Mouse (Mus musculus) liver, adult 2 months (tissue): ENCODE results near the gene Lpp.

Experiments used
- CTCF ChIP-seq: fragments of 200-500 bp; IDR thresholded peaks from 2 replicates; pipeline ENCODE4 v1.5.1; 2011; ENCODE audit warnings: low read depth, low read length, control low read depth
- POLR2A ChIP-seq: fragments of 200-500 bp; IDR thresholded peaks from 2 replicates; pipeline ENCODE4 v1.6.1; 2011; ENCODE audit warnings: low read length, control low read depth; ENCODE audit not compliant: insufficient read depth; ENCODE audit errors: extremely low read depth

- TF ChIP-seq CTCF, result no peak
- TF ChIP-seq POLR2A, result no peak
Observed at GRCm38 (mm10) chr16:24539003-24539402, 145.7 kb downstream of the Lpp start.
